Mouse (Mus musculus): ENCODE results near the gene Sidt1.

Sidt1 gene

DNA sequence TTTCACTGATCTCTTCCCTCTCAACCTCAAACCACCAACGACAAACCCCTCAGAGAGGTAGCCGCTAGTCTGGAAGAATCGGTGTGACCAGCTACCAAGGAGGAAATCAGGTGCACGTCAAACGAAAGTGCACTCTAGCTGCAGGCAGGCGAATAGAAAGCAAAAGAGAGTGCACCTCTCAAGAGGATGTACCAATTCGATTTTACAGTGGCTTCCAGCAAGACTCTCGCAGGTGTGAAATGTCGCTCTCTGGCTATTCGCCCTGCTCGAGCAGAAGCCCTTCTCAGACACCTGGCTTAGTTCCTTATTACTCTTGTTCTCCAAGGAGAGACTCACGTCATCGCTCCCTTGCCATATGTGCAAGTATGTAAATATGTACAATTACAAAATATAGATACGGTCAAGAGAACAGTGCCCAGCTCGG lies at the start of gene Sidt1:
Gene Sidt1 (minus strand): TSS at position 336 of the 424 bp plus-strand sequence.
- DNase-seq, result peak; percentile 18 to 56

DNA sequence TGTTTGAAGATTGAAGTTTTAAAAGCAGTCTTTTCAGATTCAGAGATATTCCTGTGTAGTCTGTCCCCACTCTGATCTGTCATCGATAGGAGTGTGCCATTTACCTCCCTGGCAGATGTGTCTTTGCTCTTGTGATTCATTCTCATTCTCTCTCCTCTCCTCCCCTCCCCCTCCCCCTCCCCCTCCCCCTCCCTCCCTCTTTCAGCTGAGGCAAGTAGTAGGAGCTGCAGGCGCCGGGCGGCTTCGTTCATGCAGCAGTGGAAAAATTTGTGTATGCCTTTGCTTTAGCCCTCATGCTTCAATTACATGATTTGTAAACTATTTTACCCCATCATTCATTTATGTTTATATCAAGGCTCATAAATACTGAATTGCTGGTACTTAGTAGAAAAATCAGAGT lies 48.6 kb upstream of the Sidt1 start:
- no peak for DNase-seq

DNA sequence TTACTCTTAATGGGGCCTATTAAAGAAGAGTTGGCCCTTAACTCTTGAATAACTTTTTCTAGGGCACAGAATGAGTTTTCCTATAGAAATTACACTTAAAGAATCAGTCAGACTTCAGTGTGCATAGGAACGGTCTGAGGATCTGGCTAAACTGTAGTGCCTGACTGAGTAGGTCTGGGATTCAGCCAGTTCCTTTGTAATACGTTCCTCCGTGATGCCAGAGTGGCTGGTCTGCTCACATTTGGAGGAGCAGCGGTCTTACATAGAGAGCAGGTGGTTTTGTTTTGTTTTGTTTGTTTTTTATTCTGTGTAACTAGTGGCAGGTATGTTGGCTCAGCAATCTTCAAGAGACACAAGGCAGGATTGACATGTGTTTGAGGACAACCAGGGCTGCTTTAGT lies 47.0 kb upstream of the Sidt1 start:
- DNase-seq, result no peak

DNA sequence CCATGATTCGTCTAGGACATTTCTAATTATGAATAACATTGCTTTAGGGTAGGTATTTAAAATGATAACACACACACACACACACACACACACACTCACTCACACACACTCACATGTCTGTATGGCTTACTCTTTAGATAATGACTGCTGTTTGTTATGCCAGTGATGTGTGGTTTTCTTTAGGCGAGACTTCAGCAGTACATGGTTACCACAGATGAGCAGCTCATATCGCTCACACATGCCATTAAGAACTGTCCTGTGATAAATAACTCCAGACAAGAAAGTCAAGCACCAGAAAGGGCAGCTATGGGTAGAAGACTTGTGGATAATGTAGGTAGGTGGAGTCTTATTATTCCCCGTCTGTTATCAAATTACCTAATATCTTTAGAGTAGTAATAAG lies 42.5 kb upstream of the Sidt1 start:
- no peak for DNase-seq

DNA sequence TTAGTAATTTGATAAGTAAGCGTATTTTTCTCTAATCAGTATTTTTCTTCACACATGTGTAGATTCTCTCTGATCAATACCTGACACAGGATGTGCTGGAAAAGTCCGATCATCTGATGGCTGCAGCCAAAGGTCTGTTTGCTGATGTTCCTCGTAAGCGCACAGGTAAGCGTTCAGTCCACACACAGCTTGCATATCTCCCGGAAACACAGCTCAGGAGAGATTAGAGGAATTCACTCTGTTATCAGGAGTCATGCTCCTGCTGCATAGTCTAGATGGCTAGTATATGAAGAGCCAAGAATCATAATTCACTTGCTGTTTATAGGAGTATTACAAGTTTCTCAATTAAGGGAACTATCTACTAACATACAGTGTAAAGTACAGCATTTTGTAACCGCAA lies 32.5 kb upstream of the Sidt1 start:
- DNase-seq, result no peak

DNA sequence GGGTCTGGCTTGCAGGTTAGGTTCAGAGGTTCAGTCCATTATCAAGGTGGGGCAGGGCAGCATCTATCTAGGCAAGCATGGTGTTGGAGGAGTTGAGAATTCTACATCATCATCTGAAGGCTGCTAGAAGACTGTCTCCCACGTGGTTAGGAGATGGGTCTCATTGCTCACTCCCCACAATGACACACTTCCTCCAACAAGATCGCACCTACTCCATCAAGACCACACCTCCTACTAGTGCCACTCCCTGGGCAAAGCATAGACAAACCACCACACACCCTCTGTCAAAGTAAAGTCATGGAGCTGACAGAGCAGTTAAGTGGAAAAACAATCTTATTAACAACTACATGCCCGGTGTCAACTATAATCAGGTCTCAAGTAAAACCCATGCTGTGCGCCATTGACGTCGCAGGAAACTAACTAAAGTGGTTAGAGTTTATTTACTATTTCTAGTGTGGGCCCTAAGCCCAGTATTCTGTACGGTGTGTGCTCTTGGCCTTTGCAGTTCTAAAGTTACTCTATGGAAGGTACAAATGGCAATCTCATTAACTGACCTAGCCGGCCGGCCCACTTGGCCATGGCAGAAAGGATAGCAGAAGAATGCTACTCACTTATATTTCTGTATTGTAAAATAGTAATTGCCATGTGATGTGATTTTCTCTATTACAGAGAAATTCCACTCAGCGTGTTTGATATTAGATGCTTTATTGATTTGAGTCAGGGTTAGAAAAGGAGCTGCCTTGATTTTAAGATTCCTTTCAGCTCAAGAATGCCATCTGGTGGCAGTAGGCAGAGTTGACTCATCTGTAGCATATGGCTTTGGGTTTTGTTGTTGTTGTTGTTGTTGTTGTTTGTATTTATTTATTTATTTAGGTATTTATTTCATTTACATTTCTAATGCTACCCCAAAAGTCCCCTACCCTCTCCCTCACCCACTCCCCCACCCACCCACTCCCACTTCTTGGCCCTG lies 29.2 kb upstream of the Sidt1 start:
- no peak for DNase-seq

DNA sequence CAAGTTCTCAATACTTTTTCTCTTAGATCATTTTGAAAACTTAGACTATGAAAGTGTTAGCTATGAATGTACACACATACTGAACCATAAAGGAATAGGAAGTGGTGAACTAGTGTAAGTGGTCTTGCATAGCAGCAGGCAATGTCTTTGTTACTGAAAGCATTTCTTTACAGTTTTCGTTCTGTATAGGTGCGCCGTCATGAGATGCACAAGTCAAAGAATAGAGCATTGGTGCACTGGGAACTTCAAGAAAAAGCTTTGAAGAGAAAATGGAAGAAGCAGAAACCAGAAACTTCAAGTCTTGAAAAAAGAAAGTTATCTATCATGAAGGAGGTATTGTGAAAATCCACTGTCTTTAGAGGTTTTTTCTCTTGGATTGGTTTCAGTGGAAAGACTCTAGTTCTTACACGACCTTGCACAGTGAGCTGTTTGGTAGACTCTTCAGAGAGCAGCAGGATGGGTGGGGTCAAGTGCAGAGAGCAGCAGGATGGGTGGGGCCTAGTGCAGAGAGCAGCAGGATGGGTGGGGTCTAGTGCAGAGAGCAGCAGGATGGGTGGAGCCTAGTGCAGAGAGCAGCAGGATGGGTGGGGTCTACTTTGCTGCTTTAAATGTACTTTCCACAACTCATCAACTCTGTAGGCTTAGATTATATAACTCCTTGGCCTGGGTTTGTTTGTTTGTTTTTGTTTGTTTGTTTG lies 24.7 kb upstream of the Sidt1 start:
- peak; percentile 58 to 71 for DNase-seq

DNA sequence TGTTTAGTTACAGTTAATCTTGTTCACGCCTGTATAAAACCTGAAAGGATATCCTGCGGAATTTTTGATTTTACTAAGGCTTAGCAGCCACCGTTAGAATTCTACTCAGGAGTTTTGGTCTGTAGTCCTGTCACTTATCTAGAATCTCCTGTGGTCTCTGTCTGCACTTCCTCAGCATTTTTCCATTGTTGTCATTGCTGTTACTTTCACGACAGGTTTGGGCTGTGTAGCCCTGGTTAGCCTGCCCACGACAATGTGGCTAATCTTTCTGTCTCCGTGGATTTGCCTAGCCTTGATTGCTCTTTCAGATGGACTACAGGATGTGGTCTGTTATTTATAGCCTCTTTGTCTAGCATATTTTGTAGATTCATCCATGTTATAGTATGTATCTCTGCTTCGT lies 23.3 kb upstream of the Sidt1 start:
- no peak for DNase-seq

DNA sequence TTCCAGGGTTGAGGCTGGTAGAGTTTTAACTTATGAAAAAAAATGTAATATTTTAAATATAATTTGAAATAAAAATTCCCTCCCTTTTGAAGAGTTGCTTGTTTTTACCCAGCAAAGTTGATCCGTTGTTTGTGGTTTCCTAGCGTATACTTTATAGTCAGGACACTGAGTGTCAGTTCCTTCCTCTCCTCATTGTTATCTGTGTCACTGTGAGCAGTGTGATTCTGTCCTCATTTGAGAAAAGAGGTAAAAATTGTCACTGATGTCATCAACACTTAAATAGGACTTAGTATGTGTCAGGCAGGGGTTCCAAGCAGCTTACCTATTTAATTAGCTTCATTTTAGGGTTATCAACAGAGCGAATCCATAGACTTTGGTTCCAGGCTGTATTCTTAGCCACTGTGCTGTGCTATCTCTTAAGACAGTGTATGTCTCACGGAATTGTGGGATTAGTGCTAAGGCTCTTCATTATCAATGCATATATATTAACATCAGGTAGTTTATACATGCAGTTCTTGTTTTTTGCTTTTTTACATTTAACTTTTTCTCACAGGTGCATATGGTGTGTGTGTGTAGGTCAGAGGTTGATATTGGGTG lies 16.9 kb upstream of the Sidt1 start:
- no peak for DNase-seq

DNA sequence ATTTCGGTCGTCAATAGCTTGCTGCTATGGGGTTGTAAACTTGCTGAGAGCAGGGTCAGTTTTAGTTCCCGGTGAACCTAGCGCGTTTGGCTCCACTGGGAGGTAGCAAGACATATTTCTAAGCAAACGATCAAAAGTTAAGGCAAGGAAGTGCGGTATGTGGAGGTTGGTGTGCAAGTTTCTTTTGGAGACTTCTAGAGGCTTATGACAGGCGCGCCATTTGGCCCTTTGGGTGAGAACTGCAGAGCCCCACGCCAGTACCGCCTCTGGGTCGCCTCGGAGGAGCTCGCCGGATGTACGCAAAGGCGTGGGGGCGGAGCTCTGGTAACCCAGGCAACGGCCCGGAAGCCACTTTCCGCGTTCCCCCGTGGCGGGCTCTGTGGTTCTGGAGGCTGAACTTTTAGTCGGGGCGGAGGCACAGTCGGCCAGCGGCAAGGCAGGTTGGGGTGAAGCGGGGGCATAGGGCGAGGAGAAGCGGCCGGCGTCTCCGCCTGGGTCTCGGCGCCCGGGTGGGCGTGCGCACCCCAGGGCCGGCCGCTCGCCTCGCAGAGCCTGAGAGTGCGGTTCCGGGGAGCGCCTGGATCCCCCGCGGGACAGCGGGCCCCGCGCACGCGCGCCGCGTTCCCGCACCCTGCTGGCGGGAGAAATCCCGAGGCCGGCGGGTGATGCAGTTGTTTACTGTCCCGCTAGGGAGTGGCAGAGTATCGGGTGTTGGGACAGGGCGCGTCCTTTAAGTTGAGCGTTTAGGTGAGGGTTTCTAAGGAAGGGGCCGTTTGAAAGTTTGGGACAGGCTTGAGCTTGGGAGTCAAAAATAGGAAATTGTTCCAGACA lies 14.3 kb upstream of the Sidt1 start, which contains the start of gene Spice1:
Gene Spice1 (plus strand): TSS at position 51 of the 831 bp plus-strand sequence.
- DNase-seq, result peak; percentile 83 to 89

DNA sequence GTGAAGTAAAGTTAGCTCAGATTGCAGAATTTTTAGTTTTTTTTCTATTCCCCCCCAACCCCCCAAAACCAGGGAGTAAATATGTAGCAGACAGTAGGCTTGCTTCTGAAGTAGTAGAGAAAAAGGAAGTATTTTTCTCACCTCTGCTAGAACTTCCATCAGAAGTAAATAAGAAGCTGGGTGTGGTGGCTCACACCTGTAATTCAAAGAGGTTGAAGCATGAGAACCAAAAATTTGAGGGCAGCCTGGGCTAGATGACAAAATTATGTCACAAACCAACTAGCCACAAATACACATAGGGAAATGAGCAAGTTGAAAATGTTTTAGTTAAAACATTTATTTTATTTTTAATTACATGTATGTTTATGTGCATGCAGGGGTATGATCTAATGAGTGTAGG lies 4.5 kb upstream of the Sidt1 start:
- no peak for DNase-seq

DNA sequence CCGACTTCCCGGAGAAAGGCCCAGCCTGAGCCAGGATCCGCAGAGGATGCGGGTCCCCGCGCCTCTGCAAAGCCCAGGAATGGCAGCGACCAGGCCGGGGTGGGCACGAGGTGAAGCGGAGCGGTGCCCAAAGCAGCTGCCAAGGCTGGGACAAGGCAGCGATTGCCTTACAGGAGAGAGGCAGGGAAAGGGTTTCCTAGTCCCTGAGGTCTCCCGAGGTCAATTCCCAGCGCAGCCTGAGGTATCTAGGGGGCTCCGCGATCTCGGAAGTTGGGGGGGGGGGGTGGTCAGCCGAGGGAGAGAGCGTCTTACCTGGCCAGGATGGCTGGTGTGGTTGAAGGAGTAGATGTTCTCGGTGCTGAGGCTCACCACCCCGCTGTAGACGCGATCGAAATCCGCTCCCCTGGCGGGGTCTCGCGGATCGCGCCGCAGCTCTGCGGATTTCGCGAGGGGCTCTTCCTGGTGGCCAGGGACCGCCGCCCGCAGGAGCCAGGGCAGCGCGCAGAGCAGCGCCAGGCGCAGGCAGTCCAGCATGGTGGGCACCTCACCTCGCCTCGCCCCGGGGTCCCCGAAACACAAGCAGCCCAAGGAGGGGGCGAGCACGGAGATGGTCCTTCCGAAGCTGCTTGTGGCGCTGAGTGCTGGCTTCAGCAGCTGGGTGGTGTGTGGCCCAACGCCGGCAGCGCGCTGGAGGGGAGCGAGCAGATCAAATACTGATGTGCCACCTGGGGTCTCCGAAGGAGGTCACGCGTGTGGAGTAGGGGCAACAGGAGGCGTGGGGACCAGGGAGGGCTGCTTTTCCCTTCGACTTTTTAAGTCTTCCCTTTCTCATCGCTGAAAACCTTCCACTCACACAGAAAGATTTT lies 768 bp downstream of the Sidt1 start:
- peak; percentile 31 to 38 for DNase-seq

DNA sequence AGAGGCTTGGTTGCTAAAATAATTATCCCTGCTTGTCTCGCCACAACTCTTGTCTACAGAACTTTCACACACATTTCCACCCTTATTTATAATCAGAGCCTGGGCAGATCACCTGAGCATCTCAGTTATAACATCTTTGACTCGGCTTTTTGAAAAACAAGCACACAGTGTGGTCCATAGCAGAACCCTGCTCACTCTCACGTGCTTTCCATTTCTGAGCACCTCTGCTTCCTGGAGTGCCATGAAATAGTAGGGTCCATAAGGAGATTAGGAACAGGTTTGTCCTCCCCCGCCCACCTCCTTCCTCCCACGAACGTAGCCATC lies 1.4 kb downstream of the Sidt1 start:
- no peak for DNase-seq

DNA sequence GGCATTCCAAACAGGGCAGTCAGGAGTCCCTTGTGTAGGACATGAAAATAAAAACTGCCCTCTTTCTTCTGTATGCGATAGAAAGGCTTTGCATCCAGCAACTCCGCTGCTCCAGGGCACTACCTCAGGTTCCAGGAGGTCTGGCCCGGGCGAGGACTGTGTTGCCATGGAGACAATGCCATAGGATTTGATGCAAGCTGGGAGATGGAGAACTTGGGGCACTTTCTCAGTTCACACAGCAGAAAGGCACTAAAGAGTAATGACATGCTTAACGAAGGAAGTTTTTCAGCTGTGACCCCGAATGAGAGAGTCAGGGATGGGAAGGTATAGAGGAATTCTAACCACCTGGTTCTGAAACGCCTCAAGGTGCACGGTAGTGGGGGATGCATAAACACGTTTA lies 1.8 kb downstream of the Sidt1 start:
- no peak for DNase-seq

DNA sequence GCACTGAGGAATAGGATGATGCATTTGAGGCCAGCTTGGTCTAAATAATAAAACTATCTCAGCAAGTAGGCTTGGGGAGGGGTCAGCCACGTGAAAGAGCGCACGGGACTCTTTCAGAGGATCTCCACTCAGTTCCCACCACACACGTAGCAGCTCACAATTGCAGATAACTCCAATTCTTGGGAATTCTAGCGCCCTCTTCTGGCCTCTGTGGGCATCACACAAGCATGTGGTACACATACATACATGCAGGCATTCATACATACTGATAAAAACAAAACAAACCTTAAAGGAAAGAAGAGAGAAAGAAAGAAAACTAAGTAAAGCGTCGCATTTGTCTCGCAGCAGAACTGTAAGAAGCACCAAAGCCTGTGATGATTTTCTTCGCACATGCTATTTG lies 2.3 kb downstream of the Sidt1 start:
- DNase-seq, result no peak

DNA sequence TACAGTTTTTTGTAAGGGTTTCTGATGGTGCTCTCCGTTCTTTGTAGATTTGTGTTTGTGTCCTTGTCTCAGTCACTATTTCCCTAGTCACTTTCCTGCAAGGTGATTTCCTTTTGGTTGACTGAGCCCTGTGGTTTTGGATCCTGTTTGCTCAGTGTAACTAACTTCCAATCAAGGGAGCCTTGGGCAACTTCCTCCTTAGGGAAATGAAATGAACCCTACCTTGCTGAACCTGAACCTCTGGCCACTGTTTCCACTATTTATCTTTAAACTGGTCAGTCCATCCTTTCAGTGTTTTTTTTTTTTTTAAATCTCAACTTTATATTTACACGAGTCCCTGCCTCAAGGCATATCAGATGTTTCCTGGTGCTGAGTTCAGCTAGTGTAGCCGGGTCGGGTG lies 4.4 kb downstream of the Sidt1 start:
- DNase-seq, result no peak

DNA sequence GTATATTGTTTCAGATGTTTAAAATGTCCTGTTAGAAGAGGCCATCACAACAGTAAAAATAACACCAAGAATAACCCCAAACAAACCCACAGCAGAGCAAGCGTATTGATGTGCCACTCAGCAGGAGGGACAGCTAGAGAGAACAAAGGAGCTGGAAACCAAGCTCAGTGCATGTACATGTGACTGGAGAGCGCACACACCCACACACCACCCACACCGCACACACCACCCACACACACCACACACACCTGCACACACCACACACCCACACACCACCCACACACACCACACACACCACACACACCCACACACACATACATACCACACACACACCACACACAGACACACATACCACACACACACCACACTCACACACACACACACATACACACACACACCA lies 12.8 kb downstream of the Sidt1 start:
- no peak for DNase-seq

DNA sequence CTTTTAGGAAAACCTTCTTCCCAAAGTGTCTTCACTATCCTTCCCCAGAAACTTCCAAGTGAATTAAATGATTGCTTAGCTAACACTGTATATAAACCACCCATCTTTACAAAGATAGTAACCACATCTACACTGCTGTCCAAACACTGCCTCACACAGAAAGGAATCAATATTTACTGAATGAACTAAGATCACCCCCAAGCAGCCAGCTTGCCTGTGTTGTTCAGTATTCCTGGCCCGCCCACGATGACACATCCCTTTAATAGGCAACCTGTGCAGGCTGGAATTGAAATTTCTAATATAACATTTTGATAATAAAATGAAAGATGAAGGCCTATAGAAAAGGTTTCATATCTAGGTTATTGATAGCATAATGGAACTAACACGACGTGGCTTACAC lies 16.6 kb downstream of the Sidt1 start:
- no peak for DNase-seq

DNA sequence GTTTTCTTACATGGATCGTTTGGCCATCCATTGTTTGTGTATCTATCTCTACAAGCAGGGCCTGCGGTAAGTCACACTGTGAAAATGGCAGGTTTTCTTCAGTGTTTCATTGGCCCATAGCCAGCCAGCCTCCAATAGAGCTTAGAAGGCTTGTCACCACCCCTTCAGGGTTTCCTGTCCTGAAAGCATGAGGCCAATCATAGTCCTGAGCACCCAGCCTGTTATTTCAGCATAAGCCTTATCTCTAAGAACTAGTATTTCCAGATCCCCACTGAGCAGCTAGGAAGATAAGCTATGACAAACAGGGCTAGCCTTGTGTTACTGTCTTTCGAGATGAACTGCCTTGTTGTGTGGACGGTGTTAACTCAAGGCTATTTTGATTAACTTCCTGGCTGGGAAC lies 19.6 kb downstream of the Sidt1 start:
- DNase-seq, result no peak

DNA sequence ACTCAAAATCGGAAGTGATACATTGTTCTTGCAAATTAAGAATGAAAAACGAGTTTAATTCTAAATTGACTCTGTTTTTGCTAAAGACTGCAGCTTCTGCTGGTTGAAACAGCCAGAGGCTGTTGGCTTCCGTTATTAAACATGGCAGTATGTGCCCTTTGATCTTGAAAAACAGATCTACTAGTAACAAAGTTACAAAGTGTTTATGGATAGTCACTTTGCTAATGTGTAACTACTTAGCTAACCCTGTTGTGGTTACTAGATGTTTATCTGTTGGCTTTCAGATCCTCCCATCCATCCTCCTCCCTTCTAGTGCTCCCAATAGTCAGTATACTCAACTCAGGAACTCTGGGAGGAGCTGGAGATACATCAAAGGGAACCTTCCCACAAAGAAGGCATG lies 27.4 kb downstream of the Sidt1 start:
- DNase-seq, result no peak

DNA sequence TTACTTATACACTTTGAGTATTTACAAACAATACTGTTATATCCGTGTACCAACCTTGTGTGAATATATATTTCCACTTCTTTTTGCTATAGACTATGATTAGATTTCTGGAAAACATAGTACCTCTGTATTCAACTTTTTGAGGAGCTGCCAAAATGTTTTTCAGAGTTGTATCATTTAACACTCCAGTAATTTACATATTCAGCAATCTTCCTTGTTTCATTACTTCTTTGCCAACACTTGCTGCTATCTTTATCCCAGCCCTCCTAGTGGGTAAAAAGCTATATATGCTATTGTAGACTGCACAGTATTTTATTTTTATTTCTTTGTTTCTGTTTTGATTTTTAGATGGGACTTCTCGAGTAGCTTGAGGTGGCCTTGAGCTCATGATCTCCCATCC lies 29.2 kb downstream of the Sidt1 start:
- no peak for DNase-seq
